21 mouse cellular contexts compared by ENCODE assay signal in genomic region chr11:48378044-48378443, GRCm38 (mm10).
"Had no signal": no experiment of that assay in that cellular context is flagged by ENCODE, and none has a peak within 500 bp of the region (broad histone marks: within the 10 kb centered on the region; RNA-seq: fewer than 3 reads in every experiment).

No protein-coding gene starts in this region.

- H3K36me3 ChIP-seq: limb, embryonic 15.5 days; liver, embryonic 12.5 days; midbrain, embryonic 10.5 days; midbrain, embryonic 13.5 days; midbrain, embryonic 15.5 days; neural tube, embryonic 13.5 days; neural tube, embryonic 15.5 days had no signal

- H3K4me2 ChIP-seq: limb, embryonic 15.5 days; liver, embryonic 12.5 days; lung, embryonic 14.5 days; midbrain, embryonic 13.5 days; midbrain, embryonic 15.5 days; neural tube, embryonic 13.5 days; neural tube, embryonic 15.5 days had no signal

- H3K4me3 ChIP-seq: limb, embryonic 15.5 days; liver, embryonic 12.5 days; midbrain, embryonic 10.5 days; midbrain, embryonic 13.5 days; midbrain, embryonic 15.5 days; myocyte; neural tube, embryonic 13.5 days; neural tube, embryonic 15.5 days had no signal

- H3K27ac ChIP-seq: limb, embryonic 15.5 days; liver, embryonic 12.5 days; liver, embryonic 14.5 days; midbrain, embryonic 10.5 days; midbrain, embryonic 13.5 days; midbrain, embryonic 15.5 days; neural tube, embryonic 13.5 days; neural tube, embryonic 15.5 days had no signal

- ATAC-seq: liver, embryonic 12.5 days; midbrain, embryonic 13.5 days; midbrain, embryonic 15.5 days had no signal

- H3K9ac ChIP-seq: limb, embryonic 15.5 days; liver, embryonic 12.5 days; liver, embryonic 14.5 days; lung, embryonic 14.5 days; midbrain, embryonic 13.5 days; midbrain, embryonic 15.5 days; neural tube, embryonic 13.5 days; neural tube, embryonic 15.5 days had no signal

- H3K4me1 ChIP-seq: limb, embryonic 15.5 days; liver, embryonic 12.5 days; midbrain, embryonic 15.5 days; neural tube, embryonic 13.5 days; neural tube, embryonic 15.5 days had no signal

- DNase-seq: lung, adult 18-20 months; lung, embryonic 14.5 days; lung, postnatal 10 days; lung, postnatal 4 days; retina, postnatal 1 day; right cerebral cortex, adult 18-20 months; right cerebral cortex, postnatal 25 days; right cerebral cortex, postnatal 4 days; spleen, adult 18-20 months; thymus, adult 18-20 months; thymus, postnatal 14 days; thymus, postnatal 36 days had no signal

- H3K9me3 ChIP-seq: limb, embryonic 15.5 days; liver, embryonic 12.5 days; midbrain, embryonic 10.5 days; midbrain, embryonic 13.5 days; midbrain, embryonic 15.5 days; neural tube, embryonic 13.5 days; neural tube, embryonic 15.5 days had no signal

- H3K27me3 ChIP-seq: limb, embryonic 15.5 days; liver, embryonic 12.5 days; midbrain, embryonic 13.5 days; midbrain, embryonic 15.5 days; neural tube, embryonic 13.5 days; neural tube, embryonic 15.5 days had no signal
